Mouse (Mus musculus) monocyte, adult 59 days (primary cell): ENCODE measurements around the gene Prss42. TPM values are rescaled to one million over a fixed set of nuclear protein-coding genes. Genes with fewer than 3 reads are reported as not detected.

Experiments
- total RNA-seq, 2 experiments: library from RNA; stranded (reverse); gene quantifications; one replicate each; pipeline ENCODE4 v1.2.4; 2023

The Prss42 gene
- not detected for total RNA-seq

GRCm38 (mm10) chr9:110797866-110798265 is at the start of gene Prss42:
Gene Prss42 (plus strand): TSS chr9:110798166.

GRCm38 (mm10) chr9:110813789-110814188 is 15.8 kb downstream of the Prss42 start, which contains the start of gene Prss44:
Gene Prss44 (plus strand): TSS chr9:110813994.

GRCm38 (mm10) chr9:110826390-110826789 is 28.4 kb downstream of the Prss42 start, which contains the start of gene Prss43:
Gene Prss43 (plus strand): TSS chr9:110826690.

DNA sequence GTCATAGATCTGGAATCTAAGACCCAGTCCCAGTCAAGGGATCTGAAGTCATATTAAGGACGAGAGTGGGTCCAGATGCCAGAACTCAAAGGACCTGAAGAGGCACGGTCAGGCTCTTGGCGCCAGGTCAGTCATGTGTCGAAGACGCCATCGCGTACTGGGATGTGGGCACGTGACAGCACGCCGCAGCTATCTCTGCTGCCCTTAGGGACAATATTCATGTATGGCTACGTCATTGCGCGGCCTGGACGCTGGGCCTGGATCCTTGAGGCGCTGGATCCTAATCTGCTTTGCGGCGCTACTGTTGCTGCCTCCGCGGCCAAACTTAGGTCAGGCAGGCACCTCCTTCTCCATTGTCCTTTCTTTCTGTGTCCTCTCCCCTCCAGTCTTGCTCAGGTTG is 36.4 kb downstream of the Prss42 start, which contains the start of gene Prss45:
Prss45 (plus strand) TSS at position 178 of the 400 bp plus-strand sequence.

DNA sequence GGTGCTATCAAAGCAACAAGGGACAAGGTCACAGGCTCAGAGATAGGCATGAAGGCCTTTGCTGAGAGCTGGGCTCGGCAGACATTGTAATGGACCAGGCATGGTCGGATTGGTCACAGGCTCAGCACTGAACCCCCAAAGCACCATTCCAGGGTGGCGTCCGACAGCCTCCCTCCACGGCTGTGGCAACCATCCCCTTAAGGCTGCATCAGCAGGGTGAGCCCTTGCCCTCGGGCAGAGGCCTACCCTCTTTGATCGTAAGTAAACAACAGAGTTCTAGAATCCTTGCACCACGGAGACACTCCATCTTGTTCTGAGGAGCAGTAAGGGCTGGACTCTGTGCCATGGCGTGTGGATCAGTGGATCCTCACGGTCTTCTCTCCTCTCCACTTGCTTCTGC is 46.2 kb downstream of the Prss42 start, which contains the start of gene Prss46:
Prss46 (plus strand) TSS at position 301 of the 400 bp plus-strand sequence.

Other genes starting within 250 kb of the Prss42 start
- gene Nradd, start 173.7 kb upstream of the Prss42 start, total RNA-seq = 1 to 10 TPM; 2.5 to 5.0 TPM
- gene Nbeal2, start 144.0 kb upstream of the Prss42 start, total RNA-seq = 100 to 1,000 TPM; 116 TPM
- 100 to 1,000 TPM; 202 to 242 TPM for gene Ccdc12, start 141.7 kb upstream of the Prss42 start, total RNA-seq
- not detected for gene Myl3, start 56.3 kb upstream of the Prss42 start, total RNA-seq
- under 1 TPM in 1 of 2 experiments, not detected in 1; 0.46 TPM for gene Pth1r, start 51.0 kb upstream of the Prss42 start, total RNA-seq
- not detected for gene Prss44, start 15.8 kb downstream of the Prss42 start, total RNA-seq
- not detected for gene Prss43, start 28.5 kb downstream of the Prss42 start, total RNA-seq
- gene Prss45, start 36.4 kb downstream of the Prss42 start, total RNA-seq = not detected
- gene Prss46, start 46.3 kb downstream of the Prss42 start, total RNA-seq = not detected
- not detected for gene Prss50, start 59.8 kb downstream of the Prss42 start, total RNA-seq
- gene Als2cl, start 81.7 kb downstream of the Prss42 start, total RNA-seq = 1 to 10 TPM; 5.6 to 9.7 TPM
- under 1 TPM; 0.18 to 0.29 TPM for gene Tmie, start 81.9 kb downstream of the Prss42 start, total RNA-seq
- not detected for gene Fam240a, start 118.7 kb downstream of the Prss42 start, total RNA-seq
- not detected for gene Tdgf1, start 148.0 kb downstream of the Prss42 start, total RNA-seq
- gene Lrrc2, start 153.4 kb downstream of the Prss42 start, total RNA-seq = not detected
- not detected for gene Rtp3, start 192.4 kb downstream of the Prss42 start, total RNA-seq
- 1 to 10 TPM; 2.8 to 3.4 TPM for gene Ltf, start 221.1 kb downstream of the Prss42 start, total RNA-seq